Mouse (Mus musculus) CH12.LX (cell line): Measurements from ENCODE around the gene Dnajc17. TPM values are rescaled to one million over a fixed set of nuclear protein-coding genes. Genes with fewer than 3 reads are reported as not detected.

Experiments used
- DNase-seq: peaks from one replicate; pipeline ENCODE4 v3.0.0-alpha.2; 2013; ENCODE audit errors: extremely low read depth
- H3K27ac ChIP-seq: 2 replicates; pipeline ENCODE4 v1.5.1; 2012; ENCODE audit warnings: low read depth, mild to moderate bottlenecking, control low read depth, moderate library complexity; ENCODE audit not compliant: insufficient read depth
- H3K27me3 ChIP-seq: replicated peaks from 2 replicates; pipeline ENCODE3; 2012; ENCODE audit warnings: inconsistent platforms
- H3K36me3 ChIP-seq, 2 experiments: replicated peaks in 1 of 2; 2 replicates each; pipeline versions ENCODE3 to v1.6.1; 2012; ENCODE audit warnings: inconsistent platforms in 1 of 2, low read length in 1 of 2, mild to moderate bottlenecking in 1 of 2, mixed read lengths in 1 of 2, moderate library complexity in 1 of 2; ENCODE audit not compliant: control insufficient read depth in 1 of 2, insufficient read depth in 1 of 2
- H3K4me1 ChIP-seq, 2 experiments: 2 replicates each; pipeline ENCODE4 v1.6.1; 2012; ENCODE audit warnings: inconsistent platforms in 1 of 2, moderate library complexity in 1 of 2; ENCODE audit not compliant: insufficient read depth in 2 of 2, control insufficient read depth in 1 of 2
- H3K4me2 ChIP-seq: 2 replicates; pipeline ENCODE4 v1.6.1; 2012; ENCODE audit warnings: low read depth, mild to moderate bottlenecking, control low read depth; ENCODE audit not compliant: poor library complexity, insufficient read depth, severe bottlenecking
- H3K4me3 ChIP-seq, 3 experiments: fragments of 150-350 bp in 1 of 3; sonication (generic) in 1 of 3; replicated peaks in 1 of 3; 2 replicates each; pipeline versions ENCODE3 to v1.5.1; 2011 to 2012; ENCODE audit warnings: low read depth in 2 of 3, low read length in 2 of 3, mild to moderate bottlenecking in 2 of 3, moderate library complexity in 2 of 3, control low read depth in 1 of 3, improper control_type of control experiment in 1 of 3, inconsistent platforms in 1 of 3, mixed read lengths in 1 of 3; ENCODE audit not compliant: poor library complexity in 1 of 3
- H3K79me2 ChIP-seq: replicated peaks from 2 replicates; pipeline ENCODE4 v1.6.1; 2012; ENCODE audit warnings: mild to moderate bottlenecking, moderate library complexity; ENCODE audit not compliant: control insufficient read depth, poor library complexity, insufficient read depth, severe bottlenecking; ENCODE audit errors: extremely low read depth
- H3K9ac ChIP-seq: 2 replicates; pipeline ENCODE4 v1.6.1; 2012; ENCODE audit warnings: low read depth, mild to moderate bottlenecking, control low read depth, moderate library complexity; ENCODE audit not compliant: insufficient read depth
- H3K9me3 ChIP-seq: replicated peaks from 2 replicates; pipeline ENCODE3; 2012; ENCODE audit warnings: low read length, inconsistent platforms, mixed read lengths
- BHLHE40 ChIP-seq: IDR thresholded peaks from 2 replicates; pipeline ENCODE4 v1.6.1; 2011; ENCODE audit warnings: mild to moderate bottlenecking, low read depth, low read length, improper control_type of control experiment
- CHD1 ChIP-seq: IDR thresholded peaks from 2 replicates; pipeline ENCODE4 v1.6.1; 2012; ENCODE audit warnings: low read depth, low read length, improper control_type of control experiment, inconsistent platforms
- CHD2 ChIP-seq: IDR thresholded peaks from 2 replicates; pipeline ENCODE4 v1.6.1; 2011; ENCODE audit warnings: low read length, improper control_type of control experiment
- CTCF ChIP-seq, 2 experiments: IDR thresholded peaks in 1 of 2; conservative IDR thresholded peaks in 1 of 2; 2 replicates each; pipeline ENCODE4 v1.5.1; 2011 to 2012; ENCODE audit warnings: low read depth in 2 of 2, low read length in 2 of 2, improper control_type of control experiment in 1 of 2, inconsistent platforms in 1 of 2, mild to moderate bottlenecking in 1 of 2, moderate library complexity in 1 of 2
- E2F4 ChIP-seq: IDR thresholded peaks from 2 replicates; pipeline ENCODE4 v1.6.1; 2011; ENCODE audit warnings: low read depth, low read length, improper control_type of control experiment; ENCODE audit not compliant: insufficient replicate concordance
- ELF1 ChIP-seq: IDR thresholded peaks from 2 replicates; pipeline ENCODE4 v1.6.1; 2014; ENCODE audit warnings: low read depth, mild to moderate bottlenecking, inconsistent platforms, low read length, improper control_type of control experiment
- EP300 ChIP-seq: IDR thresholded peaks from 2 replicates; pipeline ENCODE4 v1.6.1; 2011; ENCODE audit warnings: low read length, improper control_type of control experiment
- ETS1 ChIP-seq: conservative IDR thresholded peaks from 2 replicates; pipeline ENCODE4 v1.6.1; 2012; ENCODE audit warnings: low read depth, mild to moderate bottlenecking, inconsistent platforms, low read length, improper control_type of control experiment, moderate library complexity
- GABPA ChIP-seq: IDR thresholded peaks from 2 replicates; pipeline ENCODE4 v1.6.1; 2012; ENCODE audit warnings: low read depth, low read length, improper control_type of control experiment, inconsistent platforms; ENCODE audit not compliant: insufficient replicate concordance
- HCFC1 ChIP-seq: IDR thresholded peaks from 2 replicates; pipeline ENCODE4 v1.6.1; 2012; ENCODE audit warnings: low read depth, mild to moderate bottlenecking, inconsistent platforms, low read length, improper control_type of control experiment
- IRF4 ChIP-seq: IDR thresholded peaks from 2 replicates; pipeline ENCODE4 v1.6.1; 2014; ENCODE audit warnings: low read depth, mild to moderate bottlenecking, inconsistent platforms, low read length, improper control_type of control experiment
- JUN ChIP-seq: IDR thresholded peaks from 2 replicates; pipeline ENCODE4 v1.6.1; 2011; ENCODE audit warnings: low read depth, mild to moderate bottlenecking, low read length, improper control_type of control experiment, moderate library complexity; ENCODE audit not compliant: insufficient read depth
- JUND ChIP-seq: conservative IDR thresholded peaks from 2 replicates; pipeline ENCODE4 v1.6.1; 2011; ENCODE audit warnings: low read depth, low read length, improper control_type of control experiment
- KAT2A ChIP-seq: IDR thresholded peaks from 2 replicates; pipeline ENCODE4 v1.6.1; 2012; ENCODE audit warnings: low read length, improper control_type of control experiment, inconsistent platforms; ENCODE audit not compliant: insufficient replicate concordance
- MAFK ChIP-seq: IDR thresholded peaks from 2 replicates; pipeline ENCODE4 v1.6.1; 2011; ENCODE audit warnings: low read length, improper control_type of control experiment; ENCODE audit not compliant: insufficient replicate concordance
- MAX ChIP-seq: IDR thresholded peaks from 2 replicates; pipeline ENCODE4 v1.6.1; 2011; ENCODE audit warnings: low read length, improper control_type of control experiment
- MAZ ChIP-seq: IDR thresholded peaks from 2 replicates; pipeline ENCODE4 v1.6.1; 2012; ENCODE audit warnings: low read depth, mild to moderate bottlenecking, inconsistent platforms, low read length, improper control_type of control experiment, moderate library complexity
- MEF2A ChIP-seq: IDR thresholded peaks from 2 replicates; pipeline ENCODE4 v1.6.1; 2014; ENCODE audit warnings: low read depth, mild to moderate bottlenecking, inconsistent platforms, low read length, improper control_type of control experiment, borderline replicate concordance
- MXI1 ChIP-seq: IDR thresholded peaks from 2 replicates; pipeline ENCODE4 v1.6.1; 2011; ENCODE audit warnings: mild to moderate bottlenecking, low read depth, low read length, improper control_type of control experiment
- MYC ChIP-seq: IDR thresholded peaks from 2 replicates; pipeline ENCODE4 v1.6.1; 2011; ENCODE audit warnings: low read depth, mild to moderate bottlenecking, improper control_type of control experiment, low read length
- NELFE ChIP-seq: IDR thresholded peaks from 2 replicates; pipeline ENCODE4 v1.6.1; 2011; ENCODE audit warnings: low read depth, low read length, improper control_type of control experiment
- NRF1 ChIP-seq: IDR thresholded peaks from 2 replicates; pipeline ENCODE4 v1.6.1; 2014; ENCODE audit warnings: low read depth, mild to moderate bottlenecking, inconsistent platforms, low read length, improper control_type of control experiment, moderate library complexity
- PAX5 ChIP-seq: IDR thresholded peaks from 2 replicates; pipeline ENCODE4 v1.6.1; 2012; ENCODE audit warnings: low read length, inconsistent platforms, mixed read lengths
- POLR2A ChIP-seq: IDR thresholded peaks from 2 replicates; pipeline ENCODE4 v1.6.1; 2011; ENCODE audit warnings: low read depth, mild to moderate bottlenecking, improper control_type of control experiment, low read length
- POLR2AphosphoS2 ChIP-seq: IDR thresholded peaks from 2 replicates; pipeline ENCODE4 v1.6.1; 2011; ENCODE audit warnings: low read depth, low read length, improper control_type of control experiment
- RAD21 ChIP-seq: IDR thresholded peaks from 2 replicates; pipeline ENCODE4 v1.6.1; 2011; ENCODE audit warnings: low read depth, mild to moderate bottlenecking, low read length, improper control_type of control experiment, moderate library complexity
- RCOR1 ChIP-seq: conservative IDR thresholded peaks from 2 replicates; pipeline ENCODE4 v1.6.1; 2012; ENCODE audit warnings: low read depth, mild to moderate bottlenecking, inconsistent platforms, low read length, improper control_type of control experiment
- SIN3A ChIP-seq: IDR thresholded peaks from 2 replicates; pipeline ENCODE4 v1.6.1; 2012; ENCODE audit warnings: low read length, improper control_type of control experiment, inconsistent platforms
- SMC3 ChIP-seq: IDR thresholded peaks from 2 replicates; pipeline ENCODE4 v1.6.1; 2011; ENCODE audit warnings: low read depth, low read length, improper control_type of control experiment
- TBP ChIP-seq: conservative IDR thresholded peaks from 2 replicates; pipeline ENCODE4 v1.6.1; 2011; ENCODE audit warnings: low read depth, low read length, improper control_type of control experiment
- TCF12 ChIP-seq: IDR thresholded peaks from 2 replicates; pipeline ENCODE4 v1.6.1; 2014; ENCODE audit warnings: low read depth, mild to moderate bottlenecking, inconsistent platforms, low read length, improper control_type of control experiment
- UBTF ChIP-seq: IDR thresholded peaks from 2 replicates; pipeline ENCODE4 v1.6.1; 2012; ENCODE audit warnings: low read depth, mild to moderate bottlenecking, inconsistent platforms, low read length, improper control_type of control experiment, moderate library complexity
- USF1 ChIP-seq: IDR thresholded peaks from 2 replicates; pipeline ENCODE4 v1.6.1; 2014; ENCODE audit warnings: low read depth, mild to moderate bottlenecking, inconsistent platforms, low read length, improper control_type of control experiment
- USF2 ChIP-seq: conservative IDR thresholded peaks from 2 replicates; pipeline ENCODE4 v1.6.1; 2011; ENCODE audit warnings: low read depth, low read length, improper control_type of control experiment
- ZC3H11A ChIP-seq: IDR thresholded peaks from 2 replicates; pipeline ENCODE4 v1.6.1; 2012; ENCODE audit warnings: low read depth, mild to moderate bottlenecking, inconsistent platforms, low read length, improper control_type of control experiment
- ZKSCAN1 ChIP-seq: IDR thresholded peaks from 2 replicates; pipeline ENCODE4 v1.6.1; 2012; ENCODE audit warnings: low read depth, inconsistent platforms, low read length, improper control_type of control experiment, borderline replicate concordance
- ZMIZ1 ChIP-seq: IDR thresholded peaks from 2 replicates; pipeline ENCODE4 v1.6.1; 2012; ENCODE audit warnings: low read depth, mild to moderate bottlenecking, inconsistent platforms, low read length, improper control_type of control experiment
- ZNF384 ChIP-seq: IDR thresholded peaks from 2 replicates; pipeline ENCODE4 v1.6.1; 2012; ENCODE audit warnings: low read depth, low read length, improper control_type of control experiment, inconsistent platforms
- dilution Hi-C: fragments of 300-500 bp; cut with MboI; formaldehyde crosslinking; loops from 2 replicates; pipeline ENCODE4 v1.14.3; 2020; ENCODE audit warnings: low sequenced_read_pairs; ENCODE audit not compliant: extremely low pct_unique_long_range_greater_than_20kb, extremely low pct_ligation_motif_present
- in situ Hi-C: fragments of 300-500 bp; cut with MboI; formaldehyde crosslinking; loops from 3 replicates; pipeline ENCODE4 v1.14.3; 2019; ENCODE audit warnings: low sequenced_read_pairs, low pct_ligation_motif_present, low pct_unique_long_range_greater_than_20kb, mixed read lengths
- polyA plus RNA-seq: library from polyadenylated mRNA; unstranded; fragments of >175 nt; gene quantifications from 2 replicates; pipeline ENCODE4 v1.2.1, GENCODE M21; 2012; ENCODE audit warnings: low read depth; ENCODE audit not compliant: insufficient read length
- total RNA-seq, 2 experiments: library from RNA; depleted of rRNA; stranded (reverse); fragments of 300-350 nt in 1 of 2; fragments of >200 nt in 1 of 2; gene quantifications; 2 replicates each; pipeline ENCODE4 v1.2.3; 2012 to 2014

Gene Dnajc17
- total RNA-seq (2012; rRNA removed) (15.3 and 18.2 TPM in 2 replicates), total RNA-seq (2014; rRNA removed) (19.6 and 19.8 TPM in 2 replicates), polyA plus RNA-seq (22.9 and 26.3 TPM in 2 replicates)

DNA sequence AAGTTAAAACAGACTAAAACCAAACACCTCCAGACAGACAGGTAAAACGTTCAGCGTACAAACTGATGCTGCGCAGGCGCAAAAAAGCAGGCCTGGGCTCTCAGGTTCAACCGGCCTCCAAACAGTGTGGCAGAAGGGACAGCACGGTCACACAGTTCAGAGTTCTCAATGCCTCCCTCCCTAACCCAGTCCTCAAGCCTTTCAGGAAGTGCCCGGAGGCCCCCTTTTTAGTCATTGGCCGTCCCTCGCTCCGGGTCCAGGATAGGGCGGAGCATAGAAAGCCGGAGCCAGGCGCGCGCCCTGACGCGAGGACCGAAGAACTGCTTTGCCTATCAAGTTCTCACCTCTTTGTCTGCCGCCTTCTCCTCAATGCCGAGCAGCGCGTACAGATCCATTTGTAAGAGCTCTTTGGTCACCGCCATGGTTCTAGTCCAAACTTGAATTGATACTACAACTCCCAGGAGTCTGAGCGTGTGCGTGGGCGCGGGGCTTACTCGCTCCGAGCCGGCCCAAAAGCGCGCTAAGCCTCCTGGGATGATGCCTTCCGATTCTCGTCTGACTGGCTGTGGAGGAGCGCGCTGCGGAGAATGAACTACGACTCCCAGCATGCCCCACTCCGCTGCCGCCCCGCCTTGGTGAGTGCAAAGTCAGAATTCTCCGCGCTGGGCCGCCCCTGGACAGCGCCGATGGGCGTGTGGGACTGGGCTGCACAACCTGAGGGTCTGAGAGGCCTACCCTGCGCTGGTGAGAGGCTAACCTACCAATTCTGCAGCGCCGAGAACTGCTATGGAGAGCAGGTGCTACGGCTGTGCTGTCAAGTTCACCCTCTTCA is at the start of gene Dnajc17, which contains the start of gene Zfyve19:
Gene Dnajc17, minus strand, starts transcription at position 452 of the 832 bp plus-strand sequence.
Gene Zfyve19, plus strand, starts transcription at position 274 of the 832 bp plus-strand sequence.
- in situ Hi-C loops = no loop called here
- no peaks in the 10 kb centered on the region for H3K9me3 ChIP-seq
- H3K9ac ChIP-seq = peak within 1 kb of the TSS; percentile 83
- peak within 1 kb of the TSS; percentile 83 to 94 (median 90) for H3K4me3 ChIP-seq
- H3K27me3 ChIP-seq = no peaks in the 10 kb centered on the region
- peaks cover 0 to 19% of the 10 kb centered on the region in 2 experiments; a peak in 2 of 4 replicates for H3K4me1 ChIP-seq
- peak; percentile 96 for DNase-seq
- H3K79me2 ChIP-seq = peaks cover 6% of the 10 kb centered on the region; the same call in 1 of the 2 replicates
- peak within 1 kb of the TSS; percentile 95 for H3K4me2 ChIP-seq
- dilution Hi-C loops = no loop called here
- peaks cover 26 to 43% of the 10 kb centered on the region in 2 experiments for H3K36me3 ChIP-seq
- TF ChIP-seq RCOR1 (no peak), MEF2A (no peak), CHD1 (no peak), MXI1 (peak; percentile 56; the same call in 1 of the 2 replicates), USF1 (no peak), GABPA (peak; percentile 79; the same call in 1 of the 2 replicates), MAX (peak; percentile 11; the same call in 1 of the 2 replicates), NRF1 (peak; percentile 78), POLR2AphosphoS2 (no peak), BHLHE40 (no peak), MYC (peak; percentile 5; the same call in 1 of the 2 replicates), CTCF (conservative IDR thresholded peaks at IDR 0.05 in 1 of 2, IDR thresholded peaks at IDR 0.05 in 1 of 2; ENCODE audit: low read depth in 2 of 2, low read length in 2 of 2) (no peak), ETS1 (no peak), ZKSCAN1 (no peak), USF2 (no peak), SIN3A (peak; percentile 79; the same call in 1 of the 2 replicates), ZNF384 (no peak), UBTF (no peak), TBP (peak; percentile 64; the same call in 1 of the 2 replicates), JUND (no peak), SMC3 (no peak), TCF12 (peak; percentile 68), PAX5 (no peak), E2F4 (peak; percentile 68; the same call in 1 of the 2 replicates), EP300 (peak; percentile 54), RAD21 (no peak), KAT2A (peak; percentile 99), ZMIZ1 (peak; percentile 56), MAFK (no peak), ZC3H11A (no peak), JUN (no peak), NELFE (peak; percentile 88), POLR2A (peak; percentile 77), IRF4 (peak; percentile 50; the same call in 1 of the 2 replicates), HCFC1 (peak; percentile 96), MAZ (peak; percentile 72; the same call in 1 of the 2 replicates), CHD2 (peak; percentile 35; the same call in 1 of the 2 replicates), ELF1 (peak; percentile 88)
- peak within 1 kb of the TSS; percentile 57 for H3K27ac ChIP-seq
